Mouse (Mus musculus) central nervous system, embryonic 18 days (tissue): Measurements from ENCODE around the gene Hsd17b2. TPM values are rescaled to one million over a fixed set of nuclear protein-coding genes. Genes with fewer than 3 reads are reported as not detected.

Source experiments
- polyA plus RNA-seq: library from polyadenylated mRNA; depleted of rRNA; stranded (reverse); fragments of >200 nt; gene quantifications from 2 replicates; pipeline ENCODE4 v1.2.3, GENCODE M21; 2012; rRNA removed

The Hsd17b2 gene
- polyA plus RNA-seq, result 0.11 and 0.13 TPM in 2 replicates

DNA sequence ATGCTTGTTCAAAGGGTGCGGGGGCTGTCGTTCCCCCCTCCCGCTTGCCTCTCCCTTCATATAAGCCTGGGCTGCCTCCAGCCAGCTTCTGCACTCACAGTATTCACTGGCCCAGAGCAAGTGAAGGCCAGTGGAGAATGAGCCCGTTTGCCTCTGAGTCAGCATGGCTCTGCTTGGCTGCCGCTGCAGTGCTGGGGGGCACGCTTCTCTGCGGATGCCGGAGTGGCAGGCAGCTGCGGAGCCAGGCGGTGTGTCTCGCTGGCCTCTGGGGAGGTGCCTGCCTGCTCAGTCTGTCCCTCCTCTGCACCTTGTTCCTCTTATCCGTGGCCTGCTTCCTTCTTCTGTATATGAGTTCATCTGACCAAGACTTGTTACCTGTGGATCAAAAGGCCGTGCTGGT lies at the start of gene Hsd17b2:
Gene Hsd17b2 (plus strand): TSS at position 46 of the 400 bp plus-strand sequence.

DNA sequence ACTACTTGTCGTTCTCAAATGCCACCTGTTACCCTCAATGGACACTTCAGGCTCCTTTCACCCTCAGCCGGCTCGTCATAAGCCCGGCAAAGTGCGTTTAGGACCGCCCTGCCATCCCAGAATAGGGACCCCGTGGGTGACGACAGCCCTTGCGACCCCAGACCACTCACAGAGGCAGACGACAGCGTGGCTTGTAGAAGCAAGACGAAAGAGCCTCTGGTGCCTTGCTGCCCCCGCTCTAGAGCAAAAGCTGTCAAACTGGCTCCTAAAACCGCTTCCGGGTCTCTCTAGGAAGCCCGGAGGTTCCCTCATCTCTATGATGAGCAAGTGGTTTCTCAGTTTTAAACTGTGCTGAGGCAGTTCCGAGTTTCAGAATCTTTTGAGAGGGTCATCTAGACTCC lies 28.3 kb upstream of the Hsd17b2 start, which contains the start of gene Sdr42e1:
Gene Sdr42e1 (minus strand): TSS at position 260 of the 401 bp plus-strand sequence.

GRCm38 (mm10) chr8:117801443-117802298 lies 100.0 kb downstream of the Hsd17b2 start, which contains the start of gene Mphosph6:
Gene Mphosph6 (minus strand): TSS chr8:117801943.

Other genes starting within 250 kb of the Hsd17b2 start
- 1.3 and 1.4 TPM in 2 replicates for gene Plcg2, start 203.6 kb upstream of the Hsd17b2 start, polyA plus RNA-seq
- gene Sdr42e1, start 28.2 kb upstream of the Hsd17b2 start, polyA plus RNA-seq, result 3.6 and 3.9 TPM in 2 replicates
- 22.5 and 23.1 TPM in 2 replicates for gene Mphosph6, start 100.0 kb downstream of the Hsd17b2 start, polyA plus RNA-seq